Mouse (Mus musculus) CH12.LX (cell line): ENCODE results near the gene Scamp1.

Experiments
- CHD2 ChIP-seq: IDR thresholded peaks from 2 replicates; pipeline ENCODE4 v1.6.1; 2011; ENCODE audit warnings: low read length, improper control_type of control experiment
- CTCF ChIP-seq, 2 experiments: IDR thresholded peaks in 1 of 2; conservative IDR thresholded peaks in 1 of 2; 2 replicates each; pipeline ENCODE4 v1.5.1; 2011 to 2012; ENCODE audit warnings: low read depth in 2 of 2, low read length in 2 of 2, improper control_type of control experiment in 1 of 2, inconsistent platforms in 1 of 2, mild to moderate bottlenecking in 1 of 2, moderate library complexity in 1 of 2
- E2F4 ChIP-seq: IDR thresholded peaks from 2 replicates; pipeline ENCODE4 v1.6.1; 2011; ENCODE audit warnings: low read depth, low read length, improper control_type of control experiment; ENCODE audit not compliant: insufficient replicate concordance
- JUN ChIP-seq: IDR thresholded peaks from 2 replicates; pipeline ENCODE4 v1.6.1; 2011; ENCODE audit warnings: low read depth, mild to moderate bottlenecking, low read length, improper control_type of control experiment, moderate library complexity; ENCODE audit not compliant: insufficient read depth
- KAT2A ChIP-seq: IDR thresholded peaks from 2 replicates; pipeline ENCODE4 v1.6.1; 2012; ENCODE audit warnings: low read length, improper control_type of control experiment, inconsistent platforms; ENCODE audit not compliant: insufficient replicate concordance
- POLR2A ChIP-seq: IDR thresholded peaks from 2 replicates; pipeline ENCODE4 v1.6.1; 2011; ENCODE audit warnings: low read depth, mild to moderate bottlenecking, improper control_type of control experiment, low read length
- USF1 ChIP-seq: IDR thresholded peaks from 2 replicates; pipeline ENCODE4 v1.6.1; 2014; ENCODE audit warnings: low read depth, mild to moderate bottlenecking, inconsistent platforms, low read length, improper control_type of control experiment

GRCm38 (mm10) chr13:94185631-94186030, 100.0 kb downstream of the Scamp1 start:
- no peak for TF ChIP-seq KAT2A
- no peak for TF ChIP-seq CHD2
- no peak for TF ChIP-seq E2F4
- TF ChIP-seq USF1: no peak
- no peak for TF ChIP-seq CTCF (conservative IDR thresholded peaks at IDR 0.05 in 1 of 2, IDR thresholded peaks at IDR 0.05 in 1 of 2; ENCODE audit: low read depth in 2 of 2, low read length in 2 of 2)
- no peak for TF ChIP-seq POLR2A
- no peak for TF ChIP-seq JUN
